Mouse (Mus musculus) spleen, adult 2 months (tissue): Measurements from ENCODE around the gene Lzts2.

Experiments
- CTCF ChIP-seq: fragments of 200-500 bp; IDR thresholded peaks from 2 replicates; pipeline ENCODE4 v1.5.1; 2011; ENCODE audit warnings: mild to moderate bottlenecking, inconsistent platforms; ENCODE audit not compliant: insufficient read depth, insufficient read length, insufficient replicate concordance; ENCODE audit errors: extremely low read depth
- POLR2A ChIP-seq: fragments of 200-500 bp; IDR thresholded peaks from 2 replicates; pipeline ENCODE4 v1.6.1; 2011; ENCODE audit warnings: low read depth, low read length, inconsistent platforms

GRCm38 (mm10) chr19:45005957-45006712 lies 8.1 kb upstream of the Lzts2 start, which contains the start of gene Mrpl43:
- TF ChIP-seq CTCF (no peak), POLR2A (no peak)
